Mouse (Mus musculus): ENCODE results near the gene Fam49a.
"Not testable (repeated sequence)": the region's sequence is repeated elsewhere in the genome, so short reads cannot be mapped to it uniquely, and the experiment has no call there.

GRCm38 (mm10) chr12:12324266-12324665, 62.3 kb downstream of the Fam49a start:
- not testable (repeated sequence) for TF ChIP-seq CTCF (IDR thresholded peaks at IDR 0.05; ENCODE audit: low read depth, low read length); EP300 (IDR thresholded peaks at IDR 0.05; ENCODE audit: insufficient read depth, low read depth, low read length)

Data from ES-Bruce4 (cell line).